Mouse (Mus musculus) left cerebral cortex, postnatal 14 days (tissue): Measurements from ENCODE around the gene Armc9. TPM values are rescaled to one million over a fixed set of nuclear protein-coding genes. Genes with fewer than 3 reads are reported as not detected.

Experiments
- DNase-seq, 2 experiments: peaks; one replicate each; pipeline ENCODE4 v3.0.0; 2021 to 2022; ENCODE audit warnings: low spot score in 2 of 2, mixed read lengths in 1 of 2
- intact Hi-C: fragments of 180-260 bp; cut with DNase I; formaldehyde crosslinking; loops from one replicate; pipeline ENCODE4 v1.15.1; 2025
- total RNA-seq, 2 experiments: library from RNA; stranded (reverse); gene quantifications; 2 replicates each; pipeline ENCODE4 v1.2.3; 2021

The Armc9 gene
- total RNA-seq, 2 experiments from 2014 or later, result 37.6 to 40.2 TPM

- no peak for DNase-seq
- intact Hi-C loops, result no loop called here
Measured at GRCm38 (mm10) chr1:86211498-86211897, 56.9 kb downstream of the Armc9 start.

GRCm38 (mm10) chr1:86212731-86213130, 58.2 kb downstream of the Armc9 start:
- intact Hi-C loops, result no loop called here
- DNase-seq, result no peak

- DNase-seq, result peak; percentile 86 to 90
- intact Hi-C loops, result loop anchor here (2.0 kb wide), 1 partner anchor 125 kb away; no protein-coding TSS in a partner anchor
Measured at GRCm38 (mm10) chr1:86214158-86214557, 59.6 kb downstream of the Armc9 start.

GRCm38 (mm10) chr1:86215297-86215696, 60.7 kb downstream of the Armc9 start:
- intact Hi-C loops, result loop anchor here (2.0 kb wide), 1 partner anchor 124 kb away; no protein-coding TSS in a partner anchor
- DNase-seq, result no peak

- intact Hi-C loops, result no loop called here
- DNase-seq, result no peak
Measured at GRCm38 (mm10) chr1:86216412-86216811, 61.8 kb downstream of the Armc9 start.

- intact Hi-C loops, result no loop called here
- no peak for DNase-seq
Measured at GRCm38 (mm10) chr1:86217976-86218375, 63.4 kb downstream of the Armc9 start.

GRCm38 (mm10) chr1:86225195-86225594, 70.6 kb downstream of the Armc9 start:
- intact Hi-C loops, result no loop called here
- peak in 1 of 2 experiments; percentile 57 for DNase-seq

- no peak for DNase-seq
- intact Hi-C loops, result no loop called here
Measured at GRCm38 (mm10) chr1:86228653-86229052, 74.1 kb downstream of the Armc9 start.

- no peak for DNase-seq
- intact Hi-C loops, result no loop called here
Measured at GRCm38 (mm10) chr1:86229184-86229829, 74.7 kb downstream of the Armc9 start.

- intact Hi-C loops, result no loop called here
- no peak for DNase-seq
Measured at GRCm38 (mm10) chr1:86232631-86233030, 78.1 kb downstream of the Armc9 start.

GRCm38 (mm10) chr1:86233808-86234207, 79.2 kb downstream of the Armc9 start:
- intact Hi-C loops, result no loop called here
- DNase-seq, result peak in 1 of 2 experiments; percentile 18

GRCm38 (mm10) chr1:86235118-86235517, 80.5 kb downstream of the Armc9 start:
- DNase-seq, result no peak
- intact Hi-C loops, result no loop called here

- intact Hi-C loops, result no loop called here
Measured at GRCm38 (mm10) chr1:86236442-86236841, 81.9 kb downstream of the Armc9 start.

GRCm38 (mm10) chr1:86239010-86239409, 84.4 kb downstream of the Armc9 start:
- intact Hi-C loops, result no loop called here

More at GRCm38 (mm10) chr1:86236442-86236841, 81.9 kb downstream of the Armc9 start:
- DNase-seq, result no peak

GRCm38 (mm10) chr1:86239871-86240270, 85.3 kb downstream of the Armc9 start:
- intact Hi-C loops, result no loop called here
- no peak for DNase-seq

More at GRCm38 (mm10) chr1:86239010-86239409, 84.4 kb downstream of the Armc9 start:
- no peak for DNase-seq

- intact Hi-C loops, result no loop called here
- no peak for DNase-seq
Measured at GRCm38 (mm10) chr1:86240959-86241358, 86.4 kb downstream of the Armc9 start.

GRCm38 (mm10) chr1:86243490-86243889, 88.9 kb downstream of the Armc9 start:
- DNase-seq, result no peak
- intact Hi-C loops, result no loop called here

GRCm38 (mm10) chr1:86245301-86246085, 90.9 kb downstream of the Armc9 start:
- peak in 1 of 2 experiments; percentile 61 for DNase-seq

GRCm38 (mm10) chr1:86253410-86253809, 98.8 kb downstream of the Armc9 start:
- no peak for DNase-seq
- intact Hi-C loops, result no loop called here

More at GRCm38 (mm10) chr1:86245301-86246085, 90.9 kb downstream of the Armc9 start:
- intact Hi-C loops, result no loop called here

- intact Hi-C loops, result no loop called here
- DNase-seq, result no peak
Measured at GRCm38 (mm10) chr1:86256311-86256710, 101.7 kb downstream of the Armc9 start.

GRCm38 (mm10) chr1:86257228-86257627, 102.6 kb downstream of the Armc9 start:
- intact Hi-C loops, result no loop called here
- DNase-seq, result no peak
